Mouse (Mus musculus): Measurements from ENCODE around the gene F830045P16Rik. TPM values are rescaled to one million over a fixed set of nuclear protein-coding genes. Genes with fewer than 3 reads are reported as not detected.

The F830045P16Rik gene
- polyA plus RNA-seq, 1 experiment from 2014 or later, result not detected

GRCm38 (mm10) chr2:129569120-129569519 is 32.7 kb upstream of the F830045P16Rik start:
- H3K4me3 ChIP-seq, result no peak overlapping the region
- H3K36me3 ChIP-seq, result no peaks in the 10 kb centered on the region
- ATAC-seq (ENCODE audit: extremely low read depth, insufficient number of reproducible peaks, low FRiP score, low TSS enrichment), result no peak
- no peak overlapping the region for H3K4me2 ChIP-seq
- H3K4me1 ChIP-seq, result peaks cover 4% of the 10 kb centered on the region
- no peaks in the 10 kb centered on the region for H3K9me3 ChIP-seq
- H3K27ac ChIP-seq (replicated peaks), result no peak overlapping the region
- H3K9ac ChIP-seq, result no peak overlapping the region
- H3K27me3 ChIP-seq (replicated peaks), result peaks cover 43% of the 10 kb centered on the region
- WGBS, result 71% methylated on average over 7 of the region's 7 CpGs

- WGBS, result 70% methylated on average over 5 of the region's 5 CpGs
- no peak overlapping the region for H3K9ac ChIP-seq
- 0 out of 2 replicates have a peak, but pooled peaks cover 12% of the 10 kb centered on the region for H3K27me3 ChIP-seq (replicated peaks)
- H3K4me1 ChIP-seq, result peaks cover 4% of the 10 kb centered on the region
- H3K4me2 ChIP-seq, result no peak overlapping the region
- no peak for ATAC-seq (ENCODE audit: extremely low read depth, insufficient number of reproducible peaks, low FRiP score, low TSS enrichment)
- no peaks in the 10 kb centered on the region for H3K36me3 ChIP-seq
- no peak overlapping the region for H3K27ac ChIP-seq (replicated peaks)
- H3K4me3 ChIP-seq, result no peak overlapping the region
- H3K9me3 ChIP-seq, result no peaks in the 10 kb centered on the region
Measured at GRCm38 (mm10) chr2:129563944-129564709, 27.7 kb upstream of the F830045P16Rik start.

DNA sequence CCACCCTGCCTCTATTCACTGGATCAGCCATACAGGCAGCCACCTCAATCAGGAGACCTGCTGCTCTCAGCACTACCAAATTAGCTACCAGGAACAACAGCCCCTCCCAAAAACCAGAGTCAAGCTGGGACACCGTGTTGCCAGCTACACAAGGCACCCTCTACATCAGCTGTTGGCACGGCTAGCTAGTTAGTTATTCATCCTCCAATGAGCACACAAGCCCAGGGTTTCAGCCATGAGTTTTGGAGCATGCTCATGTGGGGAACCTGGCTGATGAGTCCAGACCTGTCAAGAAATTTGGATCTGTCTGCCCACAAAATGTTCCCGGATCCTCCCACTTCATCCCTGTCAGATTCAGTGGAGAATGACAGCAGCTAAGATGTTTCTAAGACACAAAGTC is 25.4 kb upstream of the F830045P16Rik start:
- H3K4me2 ChIP-seq, result no peak overlapping the region
- no peak for ATAC-seq (ENCODE audit: extremely low read depth, insufficient number of reproducible peaks, low FRiP score, low TSS enrichment)
- no peaks in the 10 kb centered on the region for H3K36me3 ChIP-seq
- H3K9me3 ChIP-seq, result no peaks in the 10 kb centered on the region
- WGBS, result 71% methylated on average over 3 of the region's 3 CpGs
- no peak overlapping the region for H3K27ac ChIP-seq (replicated peaks)
- H3K4me1 ChIP-seq, result peaks cover 15% of the 10 kb centered on the region
- H3K4me3 ChIP-seq, result no peak overlapping the region
- H3K9ac ChIP-seq, result no peak overlapping the region
- peaks cover 8% of the 10 kb centered on the region; the same call in 1 of the 2 replicates for H3K27me3 ChIP-seq (replicated peaks)

DNA sequence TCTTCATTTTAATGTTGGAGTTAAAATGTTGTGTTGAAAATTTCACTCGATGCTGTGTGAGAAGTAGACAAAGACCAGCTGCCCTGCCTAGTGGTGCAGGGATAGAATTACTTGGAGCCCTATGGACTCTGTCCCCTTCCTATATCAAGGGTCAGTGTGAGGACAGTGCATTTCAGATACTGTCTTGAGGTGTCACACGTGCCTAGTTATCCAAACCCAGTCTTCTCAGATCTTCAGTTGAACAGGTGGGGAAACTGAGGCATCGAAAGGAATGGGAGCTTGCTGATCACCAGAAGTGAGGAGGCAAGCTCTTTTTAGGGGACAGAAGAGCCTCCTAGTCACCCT is 22.4 kb upstream of the F830045P16Rik start:
- WGBS, result 41% methylated on average over 3 of the region's 3 CpGs
- no peaks in the 10 kb centered on the region for H3K9me3 ChIP-seq
- ATAC-seq (ENCODE audit: extremely low read depth, insufficient number of reproducible peaks, low FRiP score, low TSS enrichment), result no peak

GRCm38 (mm10) chr2:129558008-129558874 is 21.8 kb upstream of the F830045P16Rik start:
- Histone ChIP-seq H3K9me3 (no peaks in the 10 kb centered on the region), H3K4me1 (peaks cover 15% of the 10 kb centered on the region), H3K9ac (no peak overlapping the region), H3K27me3 (replicated peaks) (peaks cover 3% of the 10 kb centered on the region; the same call in 1 of the 2 replicates), H3K27ac (replicated peaks) (no peak overlapping the region), H3K4me2 (no peak overlapping the region), H3K4me3 (no peak overlapping the region), H3K36me3 (no peaks in the 10 kb centered on the region)
- ATAC-seq (ENCODE audit: extremely low read depth, insufficient number of reproducible peaks, low FRiP score, low TSS enrichment), result no peak
- WGBS, result 44% methylated on average over 12 of the region's 12 CpGs

More for the DNA sequence above, 22.4 kb upstream of the F830045P16Rik start:
- Histone ChIP-seq H3K4me1 (peaks cover 15% of the 10 kb centered on the region), H3K27ac (replicated peaks) (no peak overlapping the region), H3K4me3 (no peak overlapping the region), H3K9ac (no peak overlapping the region), H3K36me3 (no peaks in the 10 kb centered on the region), H3K27me3 (replicated peaks) (peaks cover 3% of the 10 kb centered on the region; the same call in 1 of the 2 replicates), H3K4me2 (no peak overlapping the region)

DNA sequence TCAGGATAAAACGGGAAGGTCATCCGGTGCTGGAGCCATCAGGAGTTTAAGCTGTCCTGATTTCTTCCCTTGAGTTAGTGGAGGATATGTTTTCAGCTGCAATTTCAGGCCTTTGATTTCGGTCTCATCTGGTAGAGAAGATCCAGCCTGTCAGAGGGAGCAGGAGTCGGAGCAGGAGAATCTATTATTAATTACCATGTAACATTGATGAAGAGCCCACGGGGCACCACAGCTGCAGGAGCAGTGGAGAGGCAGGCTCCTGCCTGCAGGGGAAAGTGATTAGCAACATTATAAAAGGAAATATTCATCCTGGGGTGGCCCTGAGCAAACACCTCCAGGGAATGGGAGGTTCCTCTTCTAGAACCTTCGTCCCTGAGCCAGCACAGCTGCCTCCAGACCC is 19.7 kb upstream of the F830045P16Rik start:
- Histone ChIP-seq H3K27ac (replicated peaks) (no peak overlapping the region), H3K36me3 (no peaks in the 10 kb centered on the region), H3K4me3 (no peak overlapping the region), H3K9ac (no peak overlapping the region), H3K4me2 (no peak overlapping the region), H3K9me3 (no peaks in the 10 kb centered on the region), H3K4me1 (peaks cover 15% of the 10 kb centered on the region), H3K27me3 (replicated peaks) (peaks cover 3% of the 10 kb centered on the region; the same call in 1 of the 2 replicates)
- ATAC-seq (ENCODE audit: extremely low read depth, insufficient number of reproducible peaks, low FRiP score, low TSS enrichment), result no peak
- WGBS, result 75% methylated on average over 6 of the region's 6 CpGs

- WGBS, result 60% methylated on average over 2 of the region's 2 CpGs
- Histone ChIP-seq H3K4me3 (no peak overlapping the region), H3K9ac (no peak overlapping the region), H3K36me3 (no peaks in the 10 kb centered on the region), H3K27me3 (replicated peaks) (no peaks in the 10 kb centered on the region), H3K4me1 (peaks cover 3% of the 10 kb centered on the region; the same call in 1 of the 2 replicates), H3K27ac (replicated peaks) (no peak overlapping the region), H3K9me3 (no peaks in the 10 kb centered on the region), H3K4me2 (no peak overlapping the region)
- no peak for ATAC-seq (ENCODE audit: extremely low read depth, insufficient number of reproducible peaks, low FRiP score, low TSS enrichment)
Measured at GRCm38 (mm10) chr2:129550781-129551180, 14.4 kb upstream of the F830045P16Rik start.

- no peak for ATAC-seq (ENCODE audit: extremely low read depth, insufficient number of reproducible peaks, low FRiP score, low TSS enrichment)
- Histone ChIP-seq H3K36me3 (no peaks in the 10 kb centered on the region), H3K4me2 (no peak overlapping the region), H3K4me1 (peaks cover 8% of the 10 kb centered on the region), H3K27me3 (replicated peaks) (no peaks in the 10 kb centered on the region), H3K4me3 (no peak overlapping the region), H3K9ac (no peak overlapping the region), H3K9me3 (no peaks in the 10 kb centered on the region), H3K27ac (replicated peaks) (no peak overlapping the region)
- 55% methylated on average over 9 of the region's 9 CpGs for WGBS
Measured at GRCm38 (mm10) chr2:129549537-129550135, 13.2 kb upstream of the F830045P16Rik start.

DNA sequence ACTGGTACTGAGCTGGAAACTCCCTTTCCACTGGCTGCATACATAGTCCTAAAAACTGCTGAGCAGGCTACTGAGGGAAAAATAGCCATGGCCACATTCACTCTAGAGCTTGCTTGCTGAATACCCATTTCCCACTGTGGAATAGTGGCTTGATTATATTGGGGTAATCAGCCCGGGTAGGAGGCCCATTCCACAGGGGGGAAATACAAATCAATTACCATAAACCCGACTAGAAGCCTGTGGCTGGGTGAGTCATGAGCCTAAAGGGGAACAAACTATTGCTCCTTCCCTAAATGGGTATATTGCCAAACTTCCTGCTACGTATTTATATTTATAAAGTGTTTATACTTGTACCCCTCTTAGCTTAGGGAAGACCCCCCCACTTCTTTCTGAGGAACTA is 10.4 kb upstream of the F830045P16Rik start:
- WGBS, result 64% methylated on average over 3 of the region's 3 CpGs
- no peaks in the 10 kb centered on the region for H3K9me3 ChIP-seq
- no peaks in the 10 kb centered on the region for H3K36me3 ChIP-seq
- no peak overlapping the region for H3K4me2 ChIP-seq
- ATAC-seq (ENCODE audit: extremely low read depth, insufficient number of reproducible peaks, low FRiP score, low TSS enrichment), result no peak
- no peak overlapping the region for H3K9ac ChIP-seq
- H3K27ac ChIP-seq (replicated peaks), result no peak overlapping the region
- H3K27me3 ChIP-seq (replicated peaks), result no peaks in the 10 kb centered on the region
- H3K4me1 ChIP-seq, result peaks cover 17% of the 10 kb centered on the region
- no peak overlapping the region for H3K4me3 ChIP-seq

DNA sequence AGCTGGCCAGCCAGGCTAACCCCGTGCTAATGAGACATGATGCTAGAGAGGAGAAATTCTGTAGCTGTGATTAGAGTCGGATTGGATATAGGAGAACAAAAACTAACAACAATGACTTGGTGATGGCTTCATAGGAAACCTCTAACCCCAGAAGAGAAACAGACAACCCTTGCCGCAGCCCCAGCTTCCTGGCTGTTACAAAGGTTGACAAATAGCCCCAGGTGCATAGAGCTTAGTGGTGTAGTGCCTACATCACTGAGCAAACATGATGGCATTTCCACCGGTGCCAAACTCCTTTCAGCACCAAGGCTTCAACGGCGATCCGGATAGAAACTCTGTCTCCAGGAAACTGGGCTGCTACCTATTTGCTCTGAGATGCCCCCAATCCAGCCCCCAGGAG is 9.2 kb upstream of the F830045P16Rik start:
- Histone ChIP-seq H3K9me3 (no peaks in the 10 kb centered on the region), H3K4me1 (peaks cover 17% of the 10 kb centered on the region), H3K9ac (no peak overlapping the region), H3K4me2 (no peak overlapping the region), H3K27me3 (replicated peaks) (no peaks in the 10 kb centered on the region), H3K36me3 (no peaks in the 10 kb centered on the region), H3K27ac (replicated peaks) (no peak overlapping the region), H3K4me3 (no peak overlapping the region)
- ATAC-seq (ENCODE audit: extremely low read depth, insufficient number of reproducible peaks, low FRiP score, low TSS enrichment), result no peak
- WGBS, result 66% methylated on average over 7 of the region's 7 CpGs

GRCm38 (mm10) chr2:129544919-129545318 is 8.5 kb upstream of the F830045P16Rik start:
- H3K4me1 ChIP-seq, result peaks cover 17% of the 10 kb centered on the region
- 67% methylated on average over 3 of the region's 3 CpGs for WGBS
- H3K36me3 ChIP-seq, result no peaks in the 10 kb centered on the region
- H3K4me2 ChIP-seq, result no peak overlapping the region
- no peak overlapping the region for H3K27ac ChIP-seq (replicated peaks)
- H3K27me3 ChIP-seq (replicated peaks), result no peaks in the 10 kb centered on the region
- no peak overlapping the region for H3K9ac ChIP-seq
- H3K4me3 ChIP-seq, result no peak overlapping the region
- ATAC-seq (ENCODE audit: extremely low read depth, insufficient number of reproducible peaks, low FRiP score, low TSS enrichment), result no peak
- H3K9me3 ChIP-seq, result no peaks in the 10 kb centered on the region

Measured in heart, embryonic 13.5 days (tissue).